Mouse (Mus musculus): ENCODE results near the gene Gcnt1.

Gcnt1 gene

GRCm38 (mm10) chr19:17372701-17373100 lies at the start of gene Gcnt1:
TSS of gene Gcnt1 (minus strand) at chr19:17372844.
- no peak for DNase-seq (ENCODE audit: extremely low read depth, low read depth, low spot score)

DNA sequence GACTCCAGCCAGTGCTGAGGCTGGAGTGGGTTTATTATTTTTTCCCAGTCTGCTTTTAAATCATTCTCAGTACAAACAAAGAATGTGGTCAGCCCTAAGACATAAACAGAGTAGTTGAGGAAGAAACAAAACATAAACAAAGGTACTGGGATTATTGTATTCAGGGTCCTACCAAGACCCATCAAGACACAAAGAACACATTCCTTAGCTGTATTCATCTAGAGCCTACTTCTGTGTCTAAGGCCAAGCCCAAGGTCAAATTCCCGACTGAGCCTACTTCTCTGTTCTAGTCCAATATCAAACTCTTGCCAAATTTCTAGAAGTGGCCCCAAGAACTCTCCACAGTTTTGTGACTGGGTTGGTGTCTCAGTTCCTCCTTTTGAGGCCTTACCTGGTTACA lies 45.2 kb upstream of the Gcnt1 start:
- DNase-seq (ENCODE audit: extremely low read depth, low read depth, low spot score): no peak

GRCm38 (mm10) chr19:17412915-17413459 lies 40.3 kb upstream of the Gcnt1 start:
- DNase-seq (ENCODE audit: extremely low read depth, low read depth, low spot score): no peak

GRCm38 (mm10) chr19:17410465-17411065 lies 37.9 kb upstream of the Gcnt1 start:
- no peak for DNase-seq (ENCODE audit: extremely low read depth, low read depth, low spot score)

GRCm38 (mm10) chr19:17409351-17409750 lies 36.7 kb upstream of the Gcnt1 start:
- DNase-seq (ENCODE audit: extremely low read depth, low read depth, low spot score): no peak

- DNase-seq (ENCODE audit: extremely low read depth, low read depth, low spot score): no peak
Observed at GRCm38 (mm10) chr19:17408591-17408990, 35.9 kb upstream of the Gcnt1 start.

- no peak for DNase-seq (ENCODE audit: extremely low read depth, low read depth, low spot score)
Observed at GRCm38 (mm10) chr19:17406823-17407222, 34.2 kb upstream of the Gcnt1 start.

GRCm38 (mm10) chr19:17403175-17403574 lies 30.5 kb upstream of the Gcnt1 start:
- DNase-seq (ENCODE audit: extremely low read depth, low read depth, low spot score): no peak

DNA sequence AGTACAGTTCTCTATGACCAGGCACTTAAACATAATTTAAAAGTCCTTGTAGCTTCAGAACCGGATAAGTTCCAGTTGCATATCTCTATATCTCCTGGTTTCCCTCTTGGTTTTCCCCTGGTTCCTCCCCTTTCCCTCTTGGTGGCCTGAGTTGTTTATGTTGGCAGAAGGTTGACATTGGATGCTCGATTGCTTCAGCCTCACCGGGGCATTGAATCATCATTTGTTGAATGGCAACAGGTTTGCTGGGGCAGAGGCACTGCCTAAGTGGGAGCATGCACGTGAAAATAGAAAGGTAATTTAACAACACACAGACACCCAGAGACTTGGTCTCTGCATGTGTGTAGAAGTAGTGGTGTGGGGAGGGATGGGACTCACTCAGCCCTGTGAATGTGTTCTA lies 27.9 kb upstream of the Gcnt1 start:
- DNase-seq (ENCODE audit: extremely low read depth, low read depth, low spot score): no peak

- DNase-seq (ENCODE audit: extremely low read depth, low read depth, low spot score): no peak
Observed at GRCm38 (mm10) chr19:17399965-17400364, 27.3 kb upstream of the Gcnt1 start.

GRCm38 (mm10) chr19:17397922-17398321 lies 25.3 kb upstream of the Gcnt1 start:
- DNase-seq (ENCODE audit: extremely low read depth, low read depth, low spot score): no peak

DNA sequence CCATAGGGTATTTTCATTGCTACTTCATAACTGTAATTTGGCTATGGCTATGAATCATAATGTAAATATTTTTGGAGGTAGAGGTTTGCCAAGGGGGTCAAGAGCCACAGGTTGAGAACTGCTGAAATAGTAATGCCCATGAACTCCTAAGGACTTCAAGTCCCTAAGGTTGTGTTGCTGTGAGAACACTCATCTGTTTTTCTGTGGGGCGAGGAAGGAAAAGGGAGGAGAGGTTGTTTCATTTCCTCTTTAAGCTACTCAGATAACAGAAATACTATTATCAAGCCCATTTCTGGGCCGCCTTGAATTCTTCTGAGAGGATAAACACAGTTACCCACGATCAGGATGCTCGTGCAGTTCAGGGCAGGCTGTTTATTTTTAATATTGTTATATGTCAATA lies 24.2 kb upstream of the Gcnt1 start:
- no peak for DNase-seq (ENCODE audit: extremely low read depth, low read depth, low spot score)

- no peak for DNase-seq (ENCODE audit: extremely low read depth, low read depth, low spot score)
Observed at GRCm38 (mm10) chr19:17393841-17394591, 21.4 kb upstream of the Gcnt1 start, which contains the start of gene Rfk. TSS of gene Rfk (plus strand) at chr19:17394043.

GRCm38 (mm10) chr19:17392866-17393265 lies 20.2 kb upstream of the Gcnt1 start:
- no peak for DNase-seq (ENCODE audit: extremely low read depth, low read depth, low spot score)

DNA sequence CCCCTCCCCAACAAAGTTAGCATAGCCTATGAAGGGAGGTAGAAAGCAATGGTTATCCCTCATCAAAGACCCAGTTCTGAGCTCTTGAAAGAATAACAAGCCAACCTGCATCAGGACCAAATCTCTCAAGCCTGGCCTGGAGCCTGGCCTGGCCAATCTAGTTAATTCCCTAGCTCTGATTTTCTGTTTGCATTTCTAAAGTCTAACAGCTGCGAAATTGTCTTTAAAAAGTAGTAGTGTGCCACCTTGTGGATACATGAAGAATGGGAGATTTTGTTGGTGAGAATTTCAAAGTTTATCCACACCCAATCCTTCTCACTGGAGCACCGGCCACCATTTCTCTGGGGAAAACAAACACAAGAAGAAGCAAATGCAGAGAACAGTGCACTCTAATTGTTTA lies 15.8 kb upstream of the Gcnt1 start:
- no peak for DNase-seq (ENCODE audit: extremely low read depth, low read depth, low spot score)

DNA sequence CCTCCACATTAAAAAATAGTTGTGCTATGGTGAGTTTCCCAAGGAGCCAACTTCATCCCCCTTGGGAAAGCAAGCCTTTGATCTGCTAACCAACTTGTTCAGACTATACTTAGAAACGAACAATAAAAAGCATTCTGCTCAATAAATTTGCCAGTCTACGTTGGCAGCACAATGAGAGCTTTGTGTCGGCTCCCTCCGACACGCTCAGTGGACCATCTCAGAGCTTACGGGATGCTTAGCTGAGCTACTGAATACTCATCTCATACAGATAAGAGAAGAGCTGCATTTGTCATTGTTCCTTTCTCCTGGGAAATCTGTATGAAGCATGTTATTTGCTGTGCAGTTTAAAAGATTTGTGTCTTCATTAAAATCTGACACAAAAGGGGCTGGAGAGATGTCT lies 13.8 kb upstream of the Gcnt1 start:
- no peak for DNase-seq (ENCODE audit: extremely low read depth, low read depth, low spot score)

GRCm38 (mm10) chr19:17385426-17385825 lies 12.8 kb upstream of the Gcnt1 start:
- no peak for DNase-seq (ENCODE audit: extremely low read depth, low read depth, low spot score)

GRCm38 (mm10) chr19:17385022-17385421 lies 12.4 kb upstream of the Gcnt1 start:
- no peak for DNase-seq (ENCODE audit: extremely low read depth, low read depth, low spot score)

DNA sequence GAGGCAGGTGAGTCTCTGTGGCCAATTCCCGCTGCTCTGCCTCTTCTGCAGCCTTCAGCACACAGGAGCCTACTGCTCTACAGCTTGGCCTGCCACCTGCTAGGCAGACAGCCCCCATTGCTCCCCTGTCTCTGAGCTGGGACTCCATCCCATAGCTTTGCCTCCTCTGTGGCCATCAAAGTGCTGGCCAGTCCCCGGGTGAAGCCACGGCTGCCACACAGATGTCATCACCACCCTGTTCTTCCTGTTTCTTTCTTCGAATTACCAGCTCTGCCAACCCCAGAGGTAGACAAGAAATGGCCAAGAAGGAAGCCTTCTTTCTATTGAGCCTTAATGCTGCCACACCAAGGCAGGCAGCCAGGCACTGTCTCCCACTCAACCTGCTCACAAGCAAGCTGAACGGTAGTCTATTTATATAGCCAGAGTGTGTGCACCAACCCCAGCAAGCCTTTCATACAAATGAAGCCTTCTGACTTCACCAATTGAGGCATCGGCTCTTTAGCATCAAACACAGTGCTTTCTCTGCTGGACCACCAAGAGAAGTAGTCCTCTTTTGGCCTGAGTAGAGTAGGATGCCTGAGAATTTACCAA lies 10.3 kb upstream of the Gcnt1 start:
- no peak for DNase-seq (ENCODE audit: extremely low read depth, low read depth, low spot score)

- DNase-seq (ENCODE audit: extremely low read depth, low read depth, low spot score): no peak
Observed at GRCm38 (mm10) chr19:17380549-17380948, 7.9 kb upstream of the Gcnt1 start.

DNA sequence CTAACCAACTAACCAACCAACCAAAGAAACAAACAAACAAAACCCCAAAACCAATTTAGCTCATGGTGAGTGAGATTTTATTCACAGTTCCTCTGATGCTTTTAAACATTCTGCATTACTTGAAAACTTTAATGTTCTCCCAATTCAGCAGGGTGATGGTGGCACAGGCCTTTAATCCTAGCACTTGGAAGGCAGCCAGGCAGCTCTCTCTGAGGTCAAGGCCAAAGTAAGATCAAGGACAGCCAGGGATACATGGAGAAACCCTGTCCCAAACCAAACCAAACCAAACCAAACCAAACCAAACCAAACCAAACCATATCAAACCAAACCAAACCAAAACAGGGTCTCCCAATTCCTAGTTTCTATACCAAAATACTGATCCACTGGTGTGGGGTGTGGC lies 6.2 kb upstream of the Gcnt1 start:
- DNase-seq (ENCODE audit: extremely low read depth, low read depth, low spot score): no peak

DNA sequence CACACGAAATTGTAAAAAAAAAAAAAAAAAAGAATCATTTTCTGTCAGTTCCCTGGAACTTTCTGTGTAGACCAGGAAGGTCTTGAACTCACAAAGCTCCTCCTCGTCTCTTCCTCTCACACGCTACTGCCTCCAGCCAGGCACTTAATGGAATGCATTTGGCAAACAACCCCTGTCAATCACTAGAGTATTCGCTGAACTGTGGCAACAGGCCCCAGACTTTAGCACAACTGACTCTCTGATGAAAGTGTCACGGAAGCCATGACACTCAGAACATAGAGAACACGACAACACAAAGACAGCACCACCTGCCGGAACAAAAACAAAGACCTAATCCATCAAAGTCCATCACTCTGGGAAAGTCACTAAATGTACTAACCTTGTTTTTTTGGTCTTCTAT lies 3.1 kb downstream of the Gcnt1 start:
- DNase-seq (ENCODE audit: extremely low read depth, low read depth, low spot score): no peak

All from fat pad, adult 2 months (tissue).